Comparison of ENCODE assay signal across 29 mouse cellular contexts in the genomic region with DNA sequence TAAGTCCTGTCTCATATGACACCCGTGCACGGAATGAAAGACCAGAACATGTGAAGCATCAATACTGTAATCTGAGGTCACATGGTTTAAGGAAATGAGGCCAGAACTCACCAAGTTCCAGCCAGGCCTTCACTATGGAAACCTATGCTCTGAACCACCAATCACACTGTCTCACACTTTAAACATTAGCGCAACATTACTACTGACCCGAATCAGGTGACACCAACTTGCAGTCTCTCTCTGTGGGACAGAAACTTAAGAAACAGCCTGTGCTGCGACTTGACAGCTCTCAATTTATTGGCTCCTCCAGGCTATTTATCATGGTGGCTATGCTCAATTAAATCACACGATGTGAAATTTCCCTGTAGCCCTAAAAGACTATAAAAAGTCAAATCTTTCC. TPM values are rescaled to one million over a fixed set of nuclear protein-coding genes. Genes with fewer than 3 reads are reported as not detected.
"Had no signal": no experiment of that assay in that cellular context is flagged by ENCODE, and none has a peak within 500 bp of the region (broad histone marks: within the 10 kb centered on the region; RNA-seq: fewer than 3 reads in every experiment).

No protein-coding gene starts in this region.

- H3K27ac ChIP-seq: heart, embryonic 13.5 days; heart, embryonic 15.5 days; hindbrain, embryonic 13.5 days; hindbrain, embryonic 15.5 days; hindbrain, postnatal 0 days; layer of hippocampus, adult 2 months; left cerebral cortex, adult 2 months; limb, embryonic 10.5 days; limb, embryonic 12.5 days; liver, embryonic 13.5 days; liver, embryonic 15.5 days had no signal

- H3K9ac ChIP-seq: forebrain, postnatal 0 days; heart, embryonic 13.5 days; heart, embryonic 15.5 days; hindbrain, embryonic 13.5 days; hindbrain, embryonic 15.5 days; limb, embryonic 12.5 days; liver, embryonic 13.5 days; liver, embryonic 15.5 days; liver, postnatal 0 days had no signal

- H3K4me2 ChIP-seq: heart, embryonic 11.5 days; heart, embryonic 13.5 days; heart, embryonic 15.5 days; hindbrain, embryonic 13.5 days; hindbrain, embryonic 15.5 days; limb, embryonic 12.5 days; liver, embryonic 11.5 days; liver, embryonic 13.5 days; liver, embryonic 15.5 days had no signal

- DNase-seq: forebrain, postnatal 0 days; gastrocnemius, postnatal 14 days; gastrocnemius, postnatal 36 days; heart, adult 18-20 months; heart, postnatal 14 days; heart, postnatal 36 days; kidney, adult 18-20 months; kidney, adult 9 months; kidney, postnatal 36 days; liver; liver, embryonic 13.5 days; liver, postnatal 0 days had no signal

- ATAC-seq: forebrain, postnatal 0 days; hindbrain, postnatal 0 days; intestine, postnatal 0 days; liver, postnatal 0 days had no signal

- H3K27me3 ChIP-seq: heart, embryonic 13.5 days; heart, embryonic 15.5 days; hindbrain, embryonic 13.5 days; hindbrain, embryonic 15.5 days; limb, embryonic 12.5 days; liver, embryonic 13.5 days; liver, embryonic 15.5 days had no signal

- H3K4me1 ChIP-seq: heart, embryonic 15.5 days; limb, embryonic 12.5 days; liver, embryonic 13.5 days; liver, embryonic 15.5 days had no signal

- H3K9me3 ChIP-seq: heart, embryonic 13.5 days; heart, embryonic 15.5 days; hindbrain, embryonic 13.5 days; hindbrain, embryonic 15.5 days; limb, embryonic 10.5 days; limb, embryonic 12.5 days; liver, embryonic 13.5 days; liver, embryonic 15.5 days had no signal

- H3K4me3 ChIP-seq: heart, embryonic 13.5 days; heart, embryonic 15.5 days; hindbrain, embryonic 13.5 days; hindbrain, embryonic 15.5 days; layer of hippocampus, adult 2 months; left cerebral cortex, adult 2 months; limb, embryonic 10.5 days; limb, embryonic 12.5 days; liver, embryonic 13.5 days; liver, embryonic 15.5 days had no signal

- H3K36me3 ChIP-seq: heart, embryonic 13.5 days; heart, embryonic 15.5 days; limb, embryonic 10.5 days; limb, embryonic 12.5 days; liver, embryonic 13.5 days; liver, embryonic 15.5 days had no signal

RNA-seq across cellular contexts. Expression of a gene that starts 43.5 kb away (rescaled TPM):
- polyA plus RNA-seq: forebrain, postnatal 0 days; gonadal fat pad, adult 2 months; heart, embryonic 11.5 days; heart, embryonic 13.5 days; heart, embryonic 15.5 days; heart, postnatal 0 days; hindbrain, embryonic 11.5 days; hindbrain, embryonic 13.5 days; hindbrain, embryonic 15.5 days; hindbrain, postnatal 0 days; intestine, embryonic 14.5 days; intestine, postnatal 0 days; limb, embryonic 10.5 days; limb, embryonic 12.5 days; liver, embryonic 11.5 days; liver, embryonic 13.5 days; liver, embryonic 15.5 days; liver, postnatal 0 days had no signal
